Mouse (Mus musculus) heart, postnatal 0 days (tissue): ENCODE measurements around the gene Hnf1b. TPM values are rescaled to one million over a fixed set of nuclear protein-coding genes. Genes with fewer than 3 reads are reported as not detected.

ENCODE experiments used
- ATAC-seq: fragments of 200-750 bp; cut with Nextera tagmentation; 2 replicates; pipeline ENCODE4 v1.8.0; 2017; ENCODE audit warnings: low read depth, moderate number of reproducible peaks, moderate library complexity; ENCODE audit not compliant: insufficient read depth
- DNase-seq: peaks from one replicate; pipeline ENCODE4 v3.0.0-alpha.2; 2016; ENCODE audit warnings: low spot score
- H3K27ac ChIP-seq: fragments of 300-500 bp; sonication (generic); 2 replicates; pipeline ENCODE4 v1.5.1; 2014; ENCODE audit warnings: low read depth, mild to moderate bottlenecking
- H3K27me3 ChIP-seq: fragments of 300-500 bp; sonication (generic); 2 replicates; pipeline ENCODE4 v1.6.1; 2014; ENCODE audit warnings: low read length, mixed read lengths; ENCODE audit not compliant: control insufficient read depth, insufficient read depth
- H3K36me3 ChIP-seq: fragments of 300-500 bp; sonication (generic); replicated peaks from 2 replicates; pipeline ENCODE4 v1.6.1; 2014; ENCODE audit warnings: low read length, mixed read lengths; ENCODE audit not compliant: control insufficient read depth, insufficient read depth
- H3K4me1 ChIP-seq: fragments of 300-500 bp; sonication (generic); 2 replicates; pipeline ENCODE4 v1.6.1; 2014; ENCODE audit warnings: antibody characterized with exemption; ENCODE audit not compliant: control insufficient read depth, insufficient read depth
- H3K4me2 ChIP-seq: fragments of 300-500 bp; sonication (generic); 2 replicates; pipeline ENCODE4 v1.6.1; 2014; ENCODE audit warnings: low read depth, mild to moderate bottlenecking, low read length, moderate library complexity
- H3K4me3 ChIP-seq: fragments of 300-500 bp; sonication (generic); 2 replicates; pipeline ENCODE4 v1.5.1; 2014; ENCODE audit warnings: low read depth, low read length
- H3K9ac ChIP-seq: fragments of 300-500 bp; sonication (generic); replicated peaks from 2 replicates; pipeline ENCODE4 v1.6.1; 2014; ENCODE audit warnings: low read depth, low read length, mixed read lengths
- H3K9me3 ChIP-seq: fragments of 300-500 bp; sonication (generic); replicated peaks from 2 replicates; pipeline ENCODE4 v1.6.1; 2016; ENCODE audit warnings: low read length; ENCODE audit not compliant: control insufficient read depth
- CTCF ChIP-seq: IDR thresholded peaks from 2 replicates; pipeline ENCODE4 v1.5.1; 2016; ENCODE audit warnings: antibody characterized with exemption, control low read depth, low read depth
- EP300 ChIP-seq: IDR thresholded peaks from 2 replicates; pipeline ENCODE4 v1.6.1; 2016; ENCODE audit warnings: antibody characterized with exemption, low read depth
- WGBS: fragments of 180-500 bp; shearing (Covaris S2); extraction: QIAGEN DNeasy Blood & Tissue Kit; methylation state at CpG from one replicate; pipeline ENCODE4 v1.1.7; 2014; 5-methylcytosine and 5-hydroxymethylcytosine counted together
- polyA plus RNA-seq: library from polyadenylated mRNA; unstranded; fragments of >200 nt; fragmentation: Nextera tagmentation; extraction: Ambion mirVana; gene quantifications from 2 replicates; pipeline ENCODE4 v1.2.1, GENCODE M21; 2015
- total RNA-seq: library from RNA; depleted of rRNA; stranded (reverse); fragments of >200 nt; gene quantifications from 2 replicates; pipeline ENCODE4 v1.2.3, GENCODE M21; 2014; ENCODE audit warnings: low replicate concordance

The Hnf1b gene
- total and polyA plus RNA-seq, 2 experiments from 2014 or later: not detected

GRCm38 (mm10) chr11:83922600-83922999 lies 72.7 kb downstream of the Hnf1b start:
- Histone ChIP-seq H3K9ac (no peak overlapping the region), H3K36me3 (no peaks in the 10 kb centered on the region), H3K9me3 (no peaks in the 10 kb centered on the region), H3K4me1 (no peaks in the 10 kb centered on the region), H3K27ac (no peak overlapping the region), H3K4me2 (no peak overlapping the region), H3K27me3 (no peaks in the 10 kb centered on the region), H3K4me3 (no peak overlapping the region)
- ATAC-seq (no peak), DNase-seq (no peak)
- WGBS: 73% methylated on average over 2 of the region's 2 CpGs
- TF ChIP-seq EP300: no peak

- DNase-seq (no peak), ATAC-seq (no peak)
- no peaks in the 10 kb centered on the region for H3K4me1 ChIP-seq
- no peak overlapping the region for H3K4me2 ChIP-seq
- no peak overlapping the region for H3K27ac ChIP-seq
- H3K4me3 ChIP-seq: no peak overlapping the region
- TF ChIP-seq CTCF (peak; percentile 46), EP300 (no peak)
- no peak overlapping the region for H3K9ac ChIP-seq
- WGBS: 61% methylated on average over 3 of the region's 3 CpGs
- no peaks in the 10 kb centered on the region for H3K9me3 ChIP-seq
- H3K27me3 ChIP-seq: no peaks in the 10 kb centered on the region
- no peaks in the 10 kb centered on the region for H3K36me3 ChIP-seq
These were observed 77.2 kb downstream of the Hnf1b start for GRCm38 (mm10) chr11:83927097-83927496.

- H3K27ac ChIP-seq: no peak overlapping the region
- TF ChIP-seq CTCF (no peak), EP300 (no peak)
- no peak for DNase-seq
- no peaks in the 10 kb centered on the region for H3K9me3 ChIP-seq
- H3K4me3 ChIP-seq: no peak overlapping the region
- no peaks in the 10 kb centered on the region for H3K4me1 ChIP-seq
- H3K36me3 ChIP-seq: no peaks in the 10 kb centered on the region
- no peak overlapping the region for H3K9ac ChIP-seq
- no peaks in the 10 kb centered on the region for H3K27me3 ChIP-seq
- ATAC-seq: no peak
- no peak overlapping the region for H3K4me2 ChIP-seq
- 69% methylated on average over 10 of the region's 10 CpGs for WGBS
These were observed 82.7 kb downstream of the Hnf1b start for GRCm38 (mm10) chr11:83932506-83933106.

GRCm38 (mm10) chr11:83933376-83933775 lies 83.5 kb downstream of the Hnf1b start:
- H3K36me3 ChIP-seq: no peaks in the 10 kb centered on the region
- no peak overlapping the region for H3K27ac ChIP-seq
- H3K9ac ChIP-seq: no peak overlapping the region
- ATAC-seq (no peak), DNase-seq (no peak)
- 81% methylated on average over 4 of the region's 4 CpGs for WGBS
- no peak for TF ChIP-seq CTCF
- TF ChIP-seq EP300: no peak
- H3K4me3 ChIP-seq: no peak overlapping the region
- H3K9me3 ChIP-seq: no peaks in the 10 kb centered on the region
- H3K4me2 ChIP-seq: no peak overlapping the region
- H3K4me1 ChIP-seq: no peaks in the 10 kb centered on the region
- H3K27me3 ChIP-seq: no peaks in the 10 kb centered on the region

- DNase-seq (peak; percentile 64), ATAC-seq (peak; percentile 70; the same call in 1 of the 2 replicates)
- Histone ChIP-seq H3K4me2 (no peak overlapping the region), H3K9ac (no peak overlapping the region), H3K4me3 (no peak overlapping the region), H3K4me1 (no peaks in the 10 kb centered on the region), H3K9me3 (no peaks in the 10 kb centered on the region), H3K27me3 (no peaks in the 10 kb centered on the region), H3K27ac (no peak overlapping the region), H3K36me3 (no peaks in the 10 kb centered on the region)
- no peak for TF ChIP-seq EP300
- peak; percentile 95 for TF ChIP-seq CTCF
- 14% methylated on average over 7 of the region's 7 CpGs for WGBS
These were observed 86.3 kb downstream of the Hnf1b start for GRCm38 (mm10) chr11:83935986-83936665.

GRCm38 (mm10) chr11:83938556-83938955 lies 88.7 kb downstream of the Hnf1b start:
- WGBS: 65% methylated on average over 8 of the region's 8 CpGs
- DNase-seq (no peak), ATAC-seq (no peak)
- Histone ChIP-seq H3K4me2 (no peak overlapping the region), H3K9ac (no peak overlapping the region), H3K9me3 (no peaks in the 10 kb centered on the region), H3K4me3 (no peak overlapping the region), H3K27ac (no peak overlapping the region), H3K4me1 (no peaks in the 10 kb centered on the region; the same call in 1 of the 2 replicates), H3K27me3 (no peaks in the 10 kb centered on the region), H3K36me3 (peaks cover 3% of the 10 kb centered on the region; the same call in 1 of the 2 replicates)
- TF ChIP-seq EP300 (no peak), CTCF (no peak)
